Mouse (Mus musculus) neural tube, embryonic 10.5 days (tissue): ENCODE measurements around the gene Fbxl19.
A peak's percentile ranks its signal among the peaks of the same experiment; 100 is the strongest.
"Not testable (repeated sequence)": the region's sequence is repeated elsewhere in the genome, so short reads cannot be mapped to it uniquely, and the experiment has no call there.

Experiments
- DNase-seq: peaks from one replicate; pipeline ENCODE4 v3.0.0-alpha.2; 2017; ENCODE audit warnings: low spot score; ENCODE audit errors: extremely low spot score

The Fbxl19 gene

GRCm38 (mm10) chr7:127767671-127768345 is 23.5 kb downstream of the Fbxl19 start:
- DNase-seq = no peak

GRCm38 (mm10) chr7:127768346-127768996 is 24.1 kb downstream of the Fbxl19 start:
- DNase-seq = no peak

- peak; percentile 85 for DNase-seq
Observed at GRCm38 (mm10) chr7:127768997-127769593, 24.8 kb downstream of the Fbxl19 start.

- DNase-seq = peak; percentile 82
Observed at GRCm38 (mm10) chr7:127769651-127770038, 25.3 kb downstream of the Fbxl19 start, which contains the start of gene Orai3. TSS of gene Orai3 (plus strand) at chr7:127769815.

- DNase-seq = no peak
Observed at GRCm38 (mm10) chr7:127770039-127770905, 25.9 kb downstream of the Fbxl19 start.

GRCm38 (mm10) chr7:127771262-127771661 is 26.9 kb downstream of the Fbxl19 start:
- no peak for DNase-seq

- DNase-seq = no peak
Observed at GRCm38 (mm10) chr7:127772080-127772479, 27.7 kb downstream of the Fbxl19 start.

- DNase-seq = no peak
Observed at GRCm38 (mm10) chr7:127772557-127772956, 28.2 kb downstream of the Fbxl19 start.

- peak; percentile 57 for DNase-seq
Observed at GRCm38 (mm10) chr7:127773664-127774384, 29.5 kb downstream of the Fbxl19 start.

- not testable (repeated sequence) for DNase-seq
Observed at GRCm38 (mm10) chr7:127775837-127776236, 31.5 kb downstream of the Fbxl19 start.

- DNase-seq = peak; percentile 82
Observed at GRCm38 (mm10) chr7:127776426-127776825, 32.1 kb downstream of the Fbxl19 start, which contains the start of gene Setd1a. TSS of gene Setd1a (plus strand) at chr7:127776670.

GRCm38 (mm10) chr7:127776878-127777473 is 32.6 kb downstream of the Fbxl19 start:
- peak; percentile 94 for DNase-seq

- DNase-seq = peak; percentile 80
Observed at GRCm38 (mm10) chr7:127777474-127778266, 33.3 kb downstream of the Fbxl19 start.

GRCm38 (mm10) chr7:127778350-127778749 is 34.0 kb downstream of the Fbxl19 start:
- no peak for DNase-seq

- no peak for DNase-seq
Observed at GRCm38 (mm10) chr7:127785308-127785707, 41.0 kb downstream of the Fbxl19 start, which contains the start of gene Gm49388. TSS of gene Gm49388 (plus strand) at chr7:127785608.

- DNase-seq = no peak
Observed at GRCm38 (mm10) chr7:127797076-127797845, 52.9 kb downstream of the Fbxl19 start.

GRCm38 (mm10) chr7:127798591-127798990 is 54.2 kb downstream of the Fbxl19 start:
- DNase-seq = no peak

GRCm38 (mm10) chr7:127799211-127799610 is 54.9 kb downstream of the Fbxl19 start:
- DNase-seq = no peak

- no peak for DNase-seq
Observed at GRCm38 (mm10) chr7:127799738-127800137, 55.4 kb downstream of the Fbxl19 start.
